Mouse (Mus musculus) stomach, postnatal 0 days (tissue): ENCODE measurements at regions not wholly inside any gene's neighbourhood (a gene's known extent, or its start where the extent isn't known, plus 50 kb on each side); places are given as distances from the start of the nearest gene placed in this dataset.

Source experiments
- ATAC-seq: fragments of 200-750 bp; cut with Nextera tagmentation; 2 replicates; pipeline ENCODE4 v1.8.0; 2017; ENCODE audit not compliant: low FRiP score, low TSS enrichment
- DNase-seq: peaks from one replicate; pipeline ENCODE4 v3.0.0-alpha.2; 2016; ENCODE audit warnings: low spot score
- H3K27ac ChIP-seq: fragments of 300-500 bp; sonication (generic); replicated peaks from 2 replicates; pipeline ENCODE4 v1.5.1; 2014; ENCODE audit warnings: mild to moderate bottlenecking, control low read depth
- H3K27me3 ChIP-seq: fragments of 300-500 bp; sonication (generic); 2 replicates; pipeline ENCODE4 v1.6.1; 2014; ENCODE audit warnings: low read length; ENCODE audit not compliant: control insufficient read depth, insufficient read depth
- H3K36me3 ChIP-seq: fragments of 300-500 bp; sonication (generic); 2 replicates; pipeline ENCODE4 v1.6.1; 2014; ENCODE audit warnings: low read length, mixed read lengths; ENCODE audit not compliant: control insufficient read depth, insufficient read depth
- H3K4me1 ChIP-seq: fragments of 300-500 bp; sonication (generic); replicated peaks from 2 replicates; pipeline ENCODE4 v1.6.1; 2014; ENCODE audit warnings: antibody characterized with exemption; ENCODE audit not compliant: control insufficient read depth, insufficient read depth
- H3K4me2 ChIP-seq: fragments of 300-500 bp; sonication (generic); replicated peaks from 2 replicates; pipeline ENCODE4 v1.6.1; 2014; ENCODE audit warnings: low read depth, mild to moderate bottlenecking, control low read depth, moderate library complexity
- H3K4me3 ChIP-seq: fragments of 300-500 bp; sonication (generic); 2 replicates; pipeline ENCODE4 v1.5.1; 2014; ENCODE audit warnings: low read depth, low read length, control low read depth
- H3K9ac ChIP-seq: fragments of 300-500 bp; sonication (generic); 2 replicates; pipeline ENCODE4 v1.6.1; 2014; ENCODE audit warnings: mild to moderate bottlenecking, low read length, control low read depth, mixed read lengths
- H3K9me3 ChIP-seq: fragments of 300-500 bp; sonication (generic); 2 replicates; pipeline ENCODE4 v1.6.1; 2016; ENCODE audit warnings: low read length; ENCODE audit not compliant: control insufficient read depth
- CTCF ChIP-seq: IDR thresholded peaks from 2 replicates; pipeline ENCODE4 v1.5.1; 2016; ENCODE audit warnings: antibody characterized with exemption, low read depth, mild to moderate bottlenecking, moderate library complexity
- EP300 ChIP-seq: optimal IDR thresholded peaks from 2 replicates; pipeline ENCODE3; 2016; ENCODE audit warnings: antibody characterized with exemption
- WGBS: fragments of 180-500 bp; shearing (Covaris S2); extraction: QIAGEN DNeasy Blood & Tissue Kit; methylation state at CpG from one replicate; pipeline ENCODE4 v1.1.7; 2014; 5-methylcytosine and 5-hydroxymethylcytosine counted together

DNA sequence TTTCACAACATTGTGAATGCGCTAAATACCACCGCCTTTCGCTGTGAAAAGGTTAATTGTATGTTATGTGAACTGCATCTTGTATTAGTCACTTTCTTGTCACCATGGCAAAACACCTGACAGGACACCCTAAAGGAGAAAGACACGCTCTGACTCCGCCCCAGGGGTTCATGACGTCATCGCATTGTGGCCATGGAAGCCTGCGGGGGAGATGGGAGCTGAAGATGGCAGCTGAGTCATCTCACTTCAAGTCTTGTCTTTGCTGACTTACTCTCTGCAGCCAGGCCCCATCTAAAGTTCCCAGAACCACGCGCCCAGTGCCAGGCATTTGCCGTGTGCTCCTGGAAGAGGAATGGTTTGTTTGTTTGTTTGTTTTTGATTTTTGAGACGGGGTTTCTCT, 57.5 kb upstream of the Ppp2r5c start:
- no peak for DNase-seq
- TF ChIP-seq EP300 (no peak), CTCF (no peak)
- H3K4me3 ChIP-seq: no peak overlapping the region
- no peak overlapping the region for H3K9ac ChIP-seq
- no peaks in the 10 kb centered on the region for H3K27me3 ChIP-seq
- no peaks in the 10 kb centered on the region for H3K4me1 ChIP-seq
- ATAC-seq: no peak
- 70% methylated on average over 12 of the region's 12 CpGs for WGBS
- H3K27ac ChIP-seq: no peak overlapping the region
- H3K9me3 ChIP-seq: no peaks in the 10 kb centered on the region
- H3K36me3 ChIP-seq: no peaks in the 10 kb centered on the region
- no peak overlapping the region for H3K4me2 ChIP-seq

DNA sequence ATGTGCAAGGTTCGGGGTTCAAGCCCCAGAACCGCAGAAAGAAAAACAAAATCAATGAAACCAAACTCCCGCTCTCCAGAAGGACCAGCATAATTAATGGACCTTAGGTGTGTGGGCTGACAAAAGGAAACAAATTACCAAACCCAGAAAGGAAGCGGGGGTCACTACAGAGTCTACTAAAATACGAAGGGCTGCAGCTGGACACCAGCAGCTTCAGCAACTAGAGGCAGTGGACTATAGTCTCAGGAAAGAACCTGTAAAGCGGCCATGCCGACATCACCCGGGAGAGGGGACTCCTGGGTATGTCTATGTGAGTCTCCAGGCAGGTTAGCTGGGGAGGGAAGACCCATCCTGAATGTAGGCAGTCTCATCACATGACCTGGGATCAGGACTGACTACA, 55.5 kb upstream of the Ppp2r5c start:
- ATAC-seq (no peak), DNase-seq (no peak)
- TF ChIP-seq CTCF (no peak), EP300 (no peak)
- Histone ChIP-seq H3K4me1 (no peaks in the 10 kb centered on the region), H3K9me3 (no peaks in the 10 kb centered on the region), H3K4me3 (no peak overlapping the region), H3K9ac (no peak overlapping the region), H3K27me3 (no peaks in the 10 kb centered on the region), H3K4me2 (no peak overlapping the region), H3K27ac (no peak overlapping the region), H3K36me3 (no peaks in the 10 kb centered on the region)
- 62% methylated on average over 8 of the region's 8 CpGs for WGBS

DNA sequence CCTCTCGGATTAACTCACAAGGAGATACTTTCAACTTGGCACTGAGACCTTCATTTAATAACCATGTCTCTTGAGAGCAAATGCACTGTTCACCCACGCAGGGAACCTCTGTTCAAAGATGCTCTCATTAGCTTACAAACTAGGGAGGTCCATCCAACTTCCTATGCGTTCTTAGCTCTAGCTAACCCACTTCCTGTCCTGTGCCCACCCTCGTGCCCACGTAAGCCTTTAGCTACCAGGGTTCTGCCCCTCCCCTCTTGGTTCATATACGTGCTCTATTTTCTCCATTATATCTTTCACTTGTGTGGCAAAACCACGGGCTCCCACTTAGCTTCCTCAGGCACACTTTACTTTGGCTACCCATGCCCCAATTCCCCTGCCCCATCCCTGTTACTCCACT, 53.4 kb upstream of the Ppp2r5c start:
- Histone ChIP-seq H3K9ac (no peak overlapping the region), H3K9me3 (no peaks in the 10 kb centered on the region), H3K27ac (no peak overlapping the region), H3K4me2 (no peak overlapping the region), H3K36me3 (no peaks in the 10 kb centered on the region), H3K27me3 (no peaks in the 10 kb centered on the region), H3K4me3 (no peak overlapping the region), H3K4me1 (no peaks in the 10 kb centered on the region)
- TF ChIP-seq EP300 (no peak), CTCF (no peak)
- DNase-seq: no peak
- WGBS: 79% methylated on average over 7 of the region's 7 CpGs
- ATAC-seq: no peak
